Mouse (Mus musculus) heart, postnatal 10 days (tissue): ENCODE data around the gene Mindy3. TPM values are rescaled to one million over a fixed set of nuclear protein-coding genes. Genes with fewer than 3 reads are reported as not detected.

ENCODE experiments used
- DNase-seq, 2 experiments: peaks; one replicate each; pipeline ENCODE4 v3.0.0; 2021
- intact Hi-C: fragments of 180-260 bp; cut with DNase I; formaldehyde crosslinking; loops from one replicate; pipeline ENCODE4 v1.15.1; 2025
- total RNA-seq, 2 experiments: library from RNA; stranded (reverse); gene quantifications; 2 replicates each; pipeline ENCODE4 v1.2.3; 2021

The Mindy3 gene
- total RNA-seq, 2 experiments from 2014 or later: 27.7 to 30.4 TPM

DNA sequence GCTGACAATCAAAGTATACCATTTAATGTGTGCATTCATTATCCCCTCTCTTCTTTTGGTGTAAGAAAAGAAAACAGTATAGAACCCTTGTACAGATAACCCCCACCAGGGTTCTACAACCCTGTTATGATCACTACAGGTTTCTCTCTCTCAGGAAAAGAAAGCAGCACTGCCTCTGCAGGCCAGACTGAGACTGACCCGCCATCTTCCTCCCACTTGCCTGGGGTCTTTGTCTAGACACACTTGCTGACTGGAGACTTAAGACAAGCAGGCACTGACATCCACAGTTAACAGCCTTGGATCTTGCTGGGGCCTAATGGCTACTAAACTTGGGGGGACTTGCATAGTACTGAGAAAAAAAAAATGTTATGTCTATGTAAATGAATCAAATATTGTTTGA is 42.2 kb downstream of the Mindy3 start:
- intact Hi-C loops: no loop called here
- DNase-seq: no peak

DNA sequence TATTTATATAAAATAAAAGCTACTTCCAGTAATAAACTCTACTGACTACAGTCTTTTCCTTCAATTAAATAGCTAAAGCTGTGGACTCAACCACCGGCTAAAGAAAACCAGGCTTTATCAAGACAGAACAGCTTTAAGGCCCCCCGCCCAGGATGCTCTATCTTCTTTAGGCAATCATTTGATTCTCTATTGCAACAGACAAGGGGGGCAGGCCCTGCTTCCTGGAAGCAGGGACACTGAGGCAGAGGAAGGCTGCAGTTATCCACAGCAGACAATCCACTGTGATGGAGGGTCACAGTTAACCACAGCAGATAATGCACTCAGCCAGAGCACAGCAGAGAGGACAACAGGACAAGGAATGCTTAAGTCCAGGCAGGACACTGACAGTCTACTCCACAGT is 46.4 kb downstream of the Mindy3 start:
- intact Hi-C loops: no loop called here

GRCm38 (mm10) chr2:12371401-12371800 is 47.9 kb downstream of the Mindy3 start:
- intact Hi-C loops: no loop called here
- DNase-seq: peak in 1 of 2 experiments; percentile 18

More for the DNA sequence above, 46.4 kb downstream of the Mindy3 start:
- no peak for DNase-seq

DNA sequence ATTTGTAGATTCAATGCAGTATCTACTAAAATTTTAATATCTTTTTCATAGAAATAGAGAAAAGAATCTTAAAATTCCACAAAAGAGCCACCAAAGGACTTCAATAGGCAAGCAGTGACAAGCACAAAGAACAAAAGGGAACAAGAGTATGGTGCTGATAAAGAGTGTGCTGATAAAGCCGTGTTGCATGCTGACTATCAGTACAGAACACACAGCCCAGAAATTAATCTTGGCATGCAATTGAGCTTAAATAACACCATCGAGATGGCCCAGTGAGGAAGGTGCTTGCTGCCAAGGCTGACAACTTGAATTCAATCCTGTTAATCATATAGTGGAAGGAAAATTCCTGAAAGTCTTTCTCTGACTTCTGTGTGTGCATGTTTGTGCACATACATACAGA is 50.8 kb downstream of the Mindy3 start:
- intact Hi-C loops: no loop called here
- DNase-seq: no peak

GRCm38 (mm10) chr2:12368016-12368415 is 51.3 kb downstream of the Mindy3 start:
- intact Hi-C loops: no loop called here
- no peak for DNase-seq

DNA sequence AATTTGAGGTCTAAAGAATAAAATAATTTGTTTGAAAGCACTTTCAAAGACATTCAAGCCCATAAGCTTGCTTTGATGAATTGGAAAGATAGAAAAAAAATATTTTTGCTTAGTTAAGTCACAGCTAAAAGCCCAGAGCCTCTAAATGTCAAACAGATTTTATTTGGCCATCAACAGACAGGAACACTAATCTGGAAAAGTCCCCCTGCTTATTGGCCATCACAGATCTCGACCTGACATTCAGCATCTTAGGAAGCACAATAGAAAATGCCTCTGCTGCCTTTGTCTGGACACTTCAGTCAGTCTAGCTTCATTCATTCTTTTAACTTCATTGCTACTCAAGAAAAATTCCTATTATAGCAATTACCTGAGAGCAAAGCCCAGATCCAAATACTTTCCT is 58.0 kb downstream of the Mindy3 start:
- intact Hi-C loops: no loop called here
- DNase-seq: no peak

GRCm38 (mm10) chr2:12354837-12355236 is 64.4 kb downstream of the Mindy3 start:
- no peak for DNase-seq
- intact Hi-C loops: no loop called here

DNA sequence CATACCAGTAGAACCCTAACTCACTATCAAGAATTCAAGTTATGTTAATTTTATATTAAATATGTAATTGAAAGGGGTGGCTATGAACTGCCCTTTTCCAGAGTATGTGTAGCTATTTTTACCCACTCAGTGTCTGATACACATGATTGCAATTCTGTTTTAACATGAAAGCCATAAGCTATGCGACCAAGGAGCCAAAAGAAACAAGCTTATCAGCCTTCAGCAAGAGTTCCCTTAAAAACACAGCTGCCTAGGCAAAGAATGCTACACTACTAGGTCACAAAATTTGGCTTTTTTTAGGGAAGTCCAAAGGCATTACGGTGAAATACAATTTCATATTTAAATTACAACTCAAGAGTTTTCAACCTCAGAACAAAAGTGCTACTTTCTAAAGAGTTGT is 70.4 kb downstream of the Mindy3 start:
- no peak for DNase-seq
- intact Hi-C loops: no loop called here

DNA sequence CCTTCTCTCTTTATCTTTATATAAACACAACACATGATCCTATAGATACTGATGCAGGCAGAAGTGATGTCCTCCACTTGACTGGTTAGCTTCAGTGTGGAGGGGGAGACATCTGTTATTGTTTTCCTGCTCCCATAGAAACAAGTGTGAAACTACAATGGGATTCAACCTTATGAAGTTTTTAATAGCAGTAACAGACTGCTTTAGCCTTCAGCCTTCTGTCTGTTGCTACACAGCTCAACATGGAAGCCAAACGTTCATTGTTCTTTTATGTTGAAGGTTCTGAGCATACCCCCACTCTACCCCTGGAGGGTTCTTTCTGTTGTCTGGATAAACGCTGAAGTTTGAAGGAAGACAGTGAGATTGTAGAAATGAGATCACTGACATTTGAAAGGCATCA is 87.3 kb downstream of the Mindy3 start:
- intact Hi-C loops: no loop called here
- DNase-seq: no peak

DNA sequence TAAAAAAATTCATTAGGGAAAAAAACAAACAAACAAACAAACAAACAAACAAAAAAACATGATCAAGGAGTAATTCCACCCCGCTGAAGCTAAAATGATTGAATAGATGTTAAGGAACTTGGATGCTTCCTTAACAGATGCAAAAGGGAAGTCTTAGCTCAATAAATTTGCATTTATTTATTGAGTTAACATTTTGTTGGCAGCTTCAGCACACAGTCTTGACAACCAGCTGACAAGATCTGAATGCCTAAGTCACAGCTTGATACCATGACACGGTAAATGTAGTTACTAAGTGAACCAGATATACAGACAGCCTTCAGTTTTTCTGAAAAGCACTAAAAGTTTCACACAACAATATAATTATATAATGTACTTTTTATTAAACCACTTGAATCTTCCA is 89.7 kb downstream of the Mindy3 start:
- no peak for DNase-seq
- intact Hi-C loops: no loop called here

DNA sequence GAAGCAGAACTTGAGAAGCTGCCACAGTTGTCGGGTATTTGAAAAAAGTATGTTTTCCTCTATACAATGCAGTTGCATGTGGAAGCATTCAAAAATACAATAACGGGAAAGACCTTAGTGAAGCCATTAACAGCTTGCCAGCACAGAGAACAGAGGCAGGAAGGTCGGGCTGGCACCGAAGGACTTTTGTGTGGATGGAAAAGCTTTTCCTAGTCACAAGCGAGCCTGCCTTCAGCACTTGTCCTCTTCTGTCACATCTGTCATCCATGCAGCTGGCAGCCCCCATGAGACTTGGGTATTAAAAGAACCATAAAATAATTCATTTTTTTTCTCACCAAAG is 90.2 kb downstream of the Mindy3 start:
- no peak for DNase-seq
- intact Hi-C loops: no loop called here

DNA sequence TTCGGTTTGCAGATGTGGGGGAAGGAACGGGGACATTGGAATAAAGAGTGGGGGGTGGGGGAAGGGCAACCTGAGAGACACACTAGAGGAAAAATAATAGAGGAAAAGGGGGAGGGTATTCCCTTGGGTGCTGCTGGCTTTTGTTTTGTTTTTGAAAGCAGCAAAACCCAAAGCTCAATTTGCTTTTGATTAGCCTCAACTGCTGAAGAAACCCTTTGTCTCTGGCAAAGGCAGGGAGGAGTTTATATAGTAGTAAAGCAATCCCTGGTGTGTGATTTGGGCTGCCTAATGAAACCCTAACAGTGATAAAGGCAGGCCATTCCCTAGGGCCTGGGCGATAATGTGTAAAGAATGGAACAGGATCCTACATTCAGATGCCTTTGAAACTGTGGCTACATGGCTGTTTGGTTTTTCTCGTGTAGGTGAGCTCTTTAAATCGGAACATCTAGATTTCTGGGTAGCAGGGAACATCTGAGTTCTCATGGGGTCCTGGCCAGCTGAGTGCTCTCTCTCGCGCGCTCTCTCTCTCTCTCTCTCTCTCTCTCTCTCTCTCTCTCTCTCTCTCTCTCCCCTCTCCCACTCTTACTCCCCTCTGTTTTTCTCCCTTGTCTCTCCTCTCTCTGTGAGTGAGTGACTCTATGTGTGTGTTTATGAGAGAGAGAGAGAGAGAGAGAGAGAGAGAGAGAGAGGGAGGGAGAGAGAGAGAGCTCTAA is 90.8 kb downstream of the Mindy3 start:
- intact Hi-C loops: no loop called here
- DNase-seq: no peak

GRCm38 (mm10) chr2:12327691-12328354 is 91.4 kb downstream of the Mindy3 start:
- DNase-seq: no peak
- intact Hi-C loops: no loop called here

GRCm38 (mm10) chr2:12327216-12327615 is 92.1 kb downstream of the Mindy3 start:
- intact Hi-C loops: no loop called here
- DNase-seq: peak; percentile 40 to 50

- peak in 1 of 2 experiments; percentile 34 for DNase-seq
Observed at GRCm38 (mm10) chr2:12325868-12326267, 93.4 kb downstream of the Mindy3 start.

GRCm38 (mm10) chr2:12325417-12325816 is 93.9 kb downstream of the Mindy3 start:
- peak; percentile 91 to 94 for DNase-seq
- intact Hi-C loops: no loop called here

More at GRCm38 (mm10) chr2:12325868-12326267, 93.4 kb downstream of the Mindy3 start:
- intact Hi-C loops: no loop called here

DNA sequence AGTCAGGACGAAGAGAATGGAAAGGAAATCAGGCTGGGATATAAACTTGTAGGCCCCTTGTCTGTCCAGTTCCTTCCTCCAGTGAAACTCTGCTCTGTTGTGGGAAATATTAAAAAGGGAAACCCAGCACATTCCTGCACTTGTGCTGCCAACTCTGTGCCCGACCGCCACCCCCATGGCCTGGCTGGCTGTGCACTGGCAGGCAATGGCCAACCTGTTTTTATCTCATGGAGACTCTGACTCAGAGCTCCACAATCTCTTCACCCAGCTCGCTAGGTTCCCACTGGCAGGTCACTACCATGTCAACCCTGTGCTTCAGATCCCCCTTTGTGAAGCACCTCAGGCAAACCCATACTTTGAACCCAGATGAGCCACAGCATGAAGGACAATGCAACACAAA is 98.4 kb downstream of the Mindy3 start:
- intact Hi-C loops: no loop called here
- DNase-seq: no peak

- DNase-seq: no peak
- intact Hi-C loops: no loop called here
Observed at GRCm38 (mm10) chr2:12318715-12319114, 100.6 kb downstream of the Mindy3 start.

DNA sequence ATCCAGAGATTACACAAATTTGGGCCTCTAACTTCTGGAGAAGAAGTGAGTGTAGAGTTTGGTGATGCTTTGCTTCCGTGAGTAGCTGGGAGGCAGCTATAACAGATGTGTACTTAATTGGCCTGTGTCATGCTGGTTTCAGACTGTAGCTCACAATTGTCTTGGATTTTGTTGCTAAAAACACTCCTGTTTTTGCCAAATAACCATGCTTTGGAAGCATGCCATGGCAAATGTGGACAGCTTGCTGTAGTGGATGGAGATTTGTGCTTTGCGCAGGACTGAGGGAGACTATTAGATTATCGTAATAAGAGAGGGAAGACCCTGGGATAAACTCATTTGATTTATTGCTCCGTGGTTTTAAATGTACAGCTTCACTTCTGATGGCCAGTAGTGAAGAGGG is 101.2 kb downstream of the Mindy3 start:
- peak; percentile 41 to 61 for DNase-seq

GRCm38 (mm10) chr2:12317343-12317742 is 101.9 kb downstream of the Mindy3 start:
- intact Hi-C loops: no loop called here
- peak; percentile 38 to 41 for DNase-seq

More for the DNA sequence above, 101.2 kb downstream of the Mindy3 start:
- intact Hi-C loops: no loop called here

GRCm38 (mm10) chr2:12316361-12316760 is 102.9 kb downstream of the Mindy3 start:
- intact Hi-C loops: no loop called here
- DNase-seq: peak; percentile 73 to 79

DNA sequence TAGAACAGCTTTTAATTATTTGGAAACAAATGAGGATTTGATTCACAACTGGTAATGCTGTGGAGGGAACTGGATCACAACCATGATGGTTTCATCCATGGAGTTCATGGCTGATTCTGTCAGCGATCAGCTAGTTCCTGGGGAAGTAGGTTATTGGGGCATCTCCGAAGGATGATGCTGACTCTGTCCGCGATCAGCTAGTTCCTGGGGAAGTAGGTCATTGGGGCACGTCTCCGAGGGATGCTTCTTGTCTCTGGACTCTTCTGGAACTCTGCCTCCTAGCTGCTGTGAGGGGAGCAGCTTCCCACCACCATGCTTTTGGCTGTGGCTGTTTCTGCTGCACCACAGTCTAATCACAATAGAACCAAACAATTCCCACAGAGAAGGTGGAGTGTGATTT is 105.2 kb downstream of the Mindy3 start:
- intact Hi-C loops: no loop called here
- no peak for DNase-seq
